Mouse (Mus musculus) liver, adult 2 months (tissue): ENCODE data around the gene Chka.

Experiments used
- CTCF ChIP-seq: fragments of 200-500 bp; IDR thresholded peaks from 2 replicates; pipeline ENCODE4 v1.5.1; 2011; ENCODE audit warnings: low read depth, low read length, control low read depth
- POLR2A ChIP-seq: fragments of 200-500 bp; IDR thresholded peaks from 2 replicates; pipeline ENCODE4 v1.6.1; 2011; ENCODE audit warnings: low read length, control low read depth; ENCODE audit not compliant: insufficient read depth; ENCODE audit errors: extremely low read depth

GRCm38 (mm10) chr19:3831716-3832115 lies 19.9 kb upstream of the Chka start:
- no peak for TF ChIP-seq POLR2A
- no peak for TF ChIP-seq CTCF
